Mouse (Mus musculus) cerebellum, adult (tissue): ENCODE measurements around the gene Clybl.
A peak's percentile ranks its signal among the peaks of the same experiment; 100 is the strongest.

Source experiments
- ATAC-seq: cut with Nextera tagmentation; 2 replicates; pipeline ENCODE4 v1.9.2; 2017; ENCODE audit warnings: mild to moderate bottlenecking, moderate library complexity, mixed read lengths; ENCODE audit not compliant: insufficient number of reproducible peaks, low FRiP score, low TSS enrichment

The Clybl gene

DNA sequence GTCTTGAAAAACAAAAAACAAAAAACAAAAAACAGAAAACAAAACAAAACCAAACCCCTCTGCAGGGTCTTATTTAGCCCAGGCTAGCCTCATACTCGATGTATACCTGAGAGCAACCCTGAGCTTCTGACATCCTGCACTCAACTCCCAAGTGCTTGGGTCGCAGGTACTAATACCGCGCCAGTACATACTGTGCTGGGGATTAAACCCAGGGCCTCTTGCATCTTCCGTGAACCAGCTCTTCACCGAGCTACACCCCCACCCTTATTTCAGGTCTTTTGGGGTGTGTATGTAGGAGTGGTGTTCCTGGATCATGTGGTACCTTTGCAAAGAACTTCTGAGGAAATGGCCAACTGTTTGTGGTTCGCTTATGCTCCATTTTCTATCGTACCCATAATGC, 13.1 kb downstream of the Clybl start:
- ATAC-seq: no peak

DNA sequence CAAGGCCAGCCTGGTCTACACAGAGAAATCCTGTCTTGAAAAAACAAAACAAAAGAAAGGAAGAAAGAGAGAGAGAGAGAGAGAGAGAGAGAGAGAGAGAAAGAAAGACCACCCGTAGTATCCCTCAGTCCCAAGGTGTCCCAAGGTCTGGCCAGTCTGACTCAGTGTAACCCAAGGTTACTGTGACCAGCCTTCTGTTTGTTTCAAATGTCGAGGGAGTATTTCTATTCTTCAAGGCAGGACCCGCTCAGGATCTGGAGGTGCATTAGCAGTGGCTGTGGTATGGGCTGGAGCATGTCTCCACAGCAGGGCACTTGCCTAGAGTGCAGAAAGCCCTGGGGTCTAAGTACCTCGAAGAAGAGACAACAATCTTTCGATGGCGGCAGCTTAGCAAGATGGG, 15.3 kb downstream of the Clybl start:
- ATAC-seq: no peak

DNA sequence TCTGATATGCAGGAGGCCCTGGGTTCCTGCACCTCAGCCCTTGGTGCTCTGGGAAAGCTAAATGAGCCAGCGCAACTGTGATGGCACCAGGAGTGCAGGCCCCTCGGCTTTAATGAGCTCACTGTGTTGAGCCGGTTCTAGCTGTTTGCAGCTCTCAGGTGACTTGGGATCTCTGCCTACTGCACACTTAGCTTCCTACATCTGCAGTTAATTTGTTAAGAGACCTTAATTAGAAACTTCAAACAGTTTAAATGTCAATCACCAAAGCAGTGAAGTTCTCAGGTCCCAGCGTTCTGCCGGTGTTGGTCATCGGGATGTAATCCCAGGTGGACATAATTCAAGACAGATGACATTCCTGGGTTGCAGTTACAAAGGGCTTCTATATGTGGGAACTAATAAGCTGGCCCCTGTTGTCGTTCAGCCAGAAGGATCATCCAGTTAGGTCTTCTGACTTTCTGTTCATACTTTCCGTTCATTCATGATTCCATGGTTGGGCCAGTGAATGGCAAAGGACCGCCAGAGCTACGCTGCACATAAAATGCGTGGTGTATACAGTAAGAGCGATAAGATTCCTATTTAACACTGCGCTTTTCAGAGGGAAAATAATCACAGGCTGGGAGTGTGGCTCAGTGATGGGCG, 18.9 kb downstream of the Clybl start:
- no peak for ATAC-seq

DNA sequence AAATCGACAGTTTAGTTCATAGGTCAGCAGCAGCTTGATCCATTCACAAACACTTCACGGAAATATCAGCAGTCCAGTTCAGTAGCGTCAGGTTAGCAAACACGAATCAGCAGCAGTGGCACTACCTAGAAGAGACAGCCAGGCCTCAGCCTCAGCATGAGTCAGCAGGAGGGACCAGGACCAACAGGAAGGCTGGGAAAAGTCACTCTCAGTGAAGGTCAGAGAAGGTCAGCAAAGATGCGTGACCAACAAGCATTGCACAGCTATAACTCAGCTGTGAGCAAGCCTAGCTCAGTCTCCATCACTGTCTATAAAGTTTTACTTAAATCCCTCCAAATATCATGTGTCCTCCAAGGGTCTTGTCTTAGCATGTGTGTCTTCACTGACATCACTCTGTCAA, 27.7 kb downstream of the Clybl start:
- ATAC-seq: no peak

DNA sequence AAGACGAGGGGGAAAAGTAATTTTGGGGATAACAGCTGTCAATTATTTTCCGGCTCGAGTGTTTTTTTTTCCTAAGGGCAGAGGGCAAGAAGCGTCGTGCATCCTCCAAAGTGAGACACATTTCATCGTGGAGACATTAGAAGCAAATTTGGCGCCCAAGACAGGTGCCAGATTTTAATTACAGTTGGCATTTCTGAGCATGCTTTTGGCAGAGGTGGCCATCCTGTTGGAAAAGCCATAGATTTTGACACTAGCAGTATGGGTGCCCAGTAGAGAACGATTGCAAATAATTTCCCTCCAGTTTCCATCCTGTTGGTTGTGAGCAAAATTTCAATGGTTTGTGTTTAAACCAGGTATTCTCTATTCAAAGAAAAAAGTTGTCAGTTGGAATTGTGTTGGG, 32.1 kb downstream of the Clybl start:
- ATAC-seq: peak; percentile 61; the same call in 1 of the 2 replicates

DNA sequence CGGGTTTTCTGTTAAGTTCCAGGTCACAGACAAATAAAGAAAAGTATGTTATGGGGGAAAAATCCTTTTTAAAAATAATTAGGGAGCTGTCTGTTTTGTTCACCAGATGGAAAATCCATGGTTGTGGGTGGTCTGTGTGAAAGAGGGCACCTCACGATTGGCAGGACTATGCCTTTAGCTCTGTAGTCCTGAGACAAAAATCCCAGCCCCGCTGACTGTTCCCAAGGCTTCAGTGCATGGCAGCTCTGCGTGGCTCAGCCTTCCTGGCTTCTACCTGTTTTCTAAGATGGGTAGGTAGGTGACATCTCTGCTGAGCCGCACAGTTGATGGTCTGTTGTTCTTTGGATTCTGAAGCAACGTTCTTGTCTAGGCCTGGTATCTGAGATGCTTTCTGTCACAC, 32.6 kb downstream of the Clybl start:
- no peak for ATAC-seq

DNA sequence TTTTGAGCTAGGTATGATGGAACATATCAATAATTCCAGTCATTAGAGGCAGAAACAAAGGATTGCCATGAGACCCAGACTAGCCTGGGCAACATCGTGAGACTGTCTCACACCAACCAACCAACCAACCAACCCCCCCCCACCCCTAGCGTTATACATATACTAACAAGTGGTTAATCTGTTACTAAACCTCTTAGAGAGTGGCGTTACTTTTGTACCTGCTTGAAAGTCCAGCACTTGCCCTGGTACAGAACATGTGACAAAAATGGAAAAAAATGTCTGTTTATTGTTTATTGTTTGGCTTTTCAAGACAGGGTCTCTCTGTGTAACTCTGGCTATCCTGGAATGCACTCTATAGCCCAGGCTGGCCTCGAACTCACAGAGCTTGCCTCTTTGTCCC, 35.7 kb downstream of the Clybl start:
- ATAC-seq: no peak

DNA sequence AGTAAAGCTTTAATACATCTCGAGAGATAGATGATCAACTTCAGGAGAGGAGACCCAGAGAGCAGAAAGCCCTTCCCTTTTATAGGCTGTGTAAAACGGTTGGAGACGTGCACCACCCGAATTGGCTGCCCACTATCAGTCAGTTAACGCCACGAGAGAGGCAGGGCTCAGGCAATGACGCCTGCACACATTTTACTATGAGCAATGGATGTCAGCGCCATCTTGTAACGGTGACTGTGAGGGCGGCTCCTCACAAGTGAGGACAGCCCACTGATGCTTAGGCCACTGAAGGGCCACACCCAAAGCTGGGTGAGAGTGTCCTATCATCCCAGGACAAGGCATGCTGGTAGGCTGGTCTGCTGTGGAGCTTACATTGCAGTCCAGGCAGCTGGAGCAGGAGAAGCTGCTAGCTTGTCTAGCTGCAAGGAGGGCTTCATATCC, 41.5 kb downstream of the Clybl start:
- no peak for ATAC-seq

DNA sequence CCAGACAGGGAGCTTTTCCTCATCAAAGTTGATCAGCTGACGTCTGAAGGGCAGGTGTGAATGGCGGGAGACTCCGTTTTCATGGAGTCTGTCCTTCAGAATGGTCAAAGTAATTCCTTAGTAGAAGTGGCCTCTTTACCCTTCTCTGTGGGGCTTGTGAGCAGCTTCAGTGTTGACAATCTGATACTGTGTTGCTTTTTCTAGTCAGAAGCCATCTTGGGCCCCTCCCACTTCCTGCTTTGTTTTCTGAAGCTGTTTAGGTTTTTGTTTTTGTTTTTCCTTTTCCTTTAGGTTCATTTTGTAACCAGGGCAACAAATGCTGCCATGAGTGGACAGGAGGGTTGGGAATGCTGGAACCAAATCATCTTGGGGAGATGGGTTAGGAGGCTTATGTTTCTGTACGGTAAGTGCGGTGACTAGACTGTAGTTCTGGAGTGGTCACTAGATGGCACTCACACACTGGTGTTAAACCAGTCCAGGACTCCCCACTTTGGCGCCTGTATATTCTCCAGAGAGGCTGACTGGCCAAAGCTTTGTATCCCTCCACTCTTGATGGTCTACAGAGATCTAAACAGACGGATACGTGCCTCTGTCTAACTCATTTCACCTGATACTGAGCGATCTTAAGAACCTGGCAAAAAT, 42.1 kb downstream of the Clybl start:
- peak; percentile 77 for ATAC-seq

DNA sequence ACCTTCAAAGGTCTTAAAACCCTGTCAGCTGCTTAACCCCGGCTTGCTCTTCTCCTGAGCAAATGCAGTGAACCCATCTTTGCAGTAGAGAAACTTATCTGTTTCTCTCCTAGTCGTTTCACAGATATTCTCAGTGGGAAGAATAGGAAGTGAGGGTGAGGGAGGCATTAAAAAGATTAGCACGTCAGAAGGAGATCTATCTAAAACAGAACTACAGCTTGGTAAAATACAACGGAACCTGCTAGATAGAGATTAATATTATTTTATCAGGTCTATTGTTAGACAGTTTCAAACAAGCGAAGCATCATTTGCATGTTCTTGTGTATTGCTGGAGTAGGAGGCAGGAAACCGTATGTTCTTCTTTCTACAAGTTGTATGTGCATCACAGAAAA, 42.6 kb downstream of the Clybl start:
- no peak for ATAC-seq

DNA sequence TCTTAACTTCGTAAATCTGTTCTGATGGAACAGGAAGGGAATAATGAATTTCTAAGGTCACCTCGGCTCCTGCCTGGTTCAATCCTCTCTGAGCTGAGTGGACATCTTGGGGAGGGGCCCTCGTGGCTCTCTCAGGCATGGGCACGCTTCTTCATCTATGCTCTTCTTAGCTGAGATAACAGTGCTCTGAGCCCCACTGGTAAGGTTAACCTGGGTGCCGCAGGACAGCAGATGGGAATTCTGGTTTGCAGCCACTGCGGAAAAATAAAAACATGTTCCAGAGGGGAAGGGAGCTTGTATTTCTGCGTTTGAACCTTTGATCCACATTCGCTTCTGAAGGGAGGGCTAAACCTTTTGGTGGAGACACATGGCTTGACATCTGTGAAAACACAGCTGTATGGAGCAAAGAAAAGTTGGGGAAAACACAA, 43.0 kb downstream of the Clybl start:
- ATAC-seq: 0 out of 2 replicates have a peak, but pooled peaks have one; percentile 13

DNA sequence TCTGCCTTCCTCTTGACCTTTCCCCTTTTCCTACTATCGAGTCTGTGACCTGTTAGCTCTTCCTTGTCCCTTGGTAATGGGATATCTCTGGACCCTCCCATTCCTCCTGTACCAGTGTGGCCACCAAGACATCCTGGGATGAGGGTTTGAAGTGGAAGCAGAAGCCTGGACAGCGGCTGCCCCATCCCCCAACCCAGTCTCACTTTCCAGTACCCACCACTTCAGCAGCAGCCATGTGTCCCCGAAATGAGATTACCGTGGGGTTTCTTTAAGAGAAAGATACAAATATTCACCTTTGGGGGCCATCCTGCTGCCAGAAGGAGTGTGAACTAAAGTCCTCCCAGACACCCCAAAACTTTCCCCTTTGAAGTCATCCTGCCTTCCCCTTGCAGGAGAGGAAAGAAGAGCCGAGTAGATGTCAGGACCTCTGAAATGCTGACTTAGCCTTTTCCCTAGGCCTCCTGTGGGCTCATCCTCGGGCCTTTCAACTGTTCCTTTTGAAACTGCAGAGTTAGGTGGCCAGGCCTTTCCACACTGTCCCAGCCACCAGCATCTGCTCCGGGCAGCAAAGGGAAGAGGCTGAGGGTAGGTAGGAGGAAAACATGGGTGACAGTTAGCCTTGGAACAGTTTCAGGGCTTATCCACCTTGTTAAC, 44.1 kb downstream of the Clybl start:
- ATAC-seq: no peak

DNA sequence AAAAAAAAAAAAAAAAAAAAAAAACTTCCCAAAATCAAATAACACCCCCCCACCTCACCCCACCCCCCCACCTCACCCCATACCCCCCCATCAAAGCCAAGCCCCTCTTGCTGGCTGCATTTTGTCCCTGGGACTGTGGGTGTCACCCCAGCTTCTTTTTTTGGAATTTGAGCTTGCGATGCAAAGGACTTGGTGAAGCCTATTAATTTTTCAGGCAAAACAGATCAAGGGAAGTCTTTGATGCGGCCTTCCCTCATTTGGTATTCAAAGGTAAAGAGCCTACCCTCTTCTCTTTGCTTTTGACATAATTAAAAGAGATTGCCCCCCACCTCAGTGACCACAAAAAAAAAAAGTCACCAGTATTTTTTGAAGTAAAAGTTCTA, 44.6 kb downstream of the Clybl start:
- no peak for ATAC-seq

DNA sequence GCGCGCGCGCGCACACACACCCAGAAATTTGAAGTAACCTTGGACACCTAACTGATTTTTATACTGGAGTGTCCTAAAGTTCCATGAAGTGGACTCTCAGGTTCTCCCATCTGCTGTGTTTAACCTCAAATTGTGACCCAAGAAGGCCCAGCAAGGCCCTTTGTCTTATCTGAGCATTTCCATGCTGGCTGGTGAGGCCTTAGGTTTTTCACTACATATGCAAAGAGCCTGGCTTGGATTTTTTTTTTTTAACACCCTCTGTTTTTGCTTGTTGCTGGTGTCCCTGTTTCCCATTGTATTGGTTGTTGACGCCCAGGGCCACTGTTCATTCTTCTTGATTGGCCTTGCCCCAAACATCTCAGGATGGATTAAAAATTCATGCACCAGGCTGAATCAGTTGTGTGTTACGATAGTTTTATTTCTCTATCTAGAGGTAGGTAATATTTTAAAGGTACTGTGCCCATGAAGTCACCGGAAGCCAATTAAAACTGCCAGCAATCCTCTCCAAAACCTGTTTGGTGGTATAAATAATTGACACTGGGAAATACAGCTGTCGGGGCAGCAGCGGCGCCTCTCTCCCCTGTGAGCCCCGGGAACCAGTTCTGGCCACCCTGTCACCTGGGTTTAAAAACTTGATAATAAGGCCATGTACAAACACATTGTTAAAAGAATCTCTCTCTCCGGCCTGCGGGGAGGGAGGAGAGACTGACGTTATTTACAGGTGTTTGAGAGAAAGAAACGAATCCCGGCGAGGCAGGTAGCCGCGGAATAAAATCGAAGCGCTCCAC, 45.4 kb downstream of the Clybl start:
- ATAC-seq: no peak

DNA sequence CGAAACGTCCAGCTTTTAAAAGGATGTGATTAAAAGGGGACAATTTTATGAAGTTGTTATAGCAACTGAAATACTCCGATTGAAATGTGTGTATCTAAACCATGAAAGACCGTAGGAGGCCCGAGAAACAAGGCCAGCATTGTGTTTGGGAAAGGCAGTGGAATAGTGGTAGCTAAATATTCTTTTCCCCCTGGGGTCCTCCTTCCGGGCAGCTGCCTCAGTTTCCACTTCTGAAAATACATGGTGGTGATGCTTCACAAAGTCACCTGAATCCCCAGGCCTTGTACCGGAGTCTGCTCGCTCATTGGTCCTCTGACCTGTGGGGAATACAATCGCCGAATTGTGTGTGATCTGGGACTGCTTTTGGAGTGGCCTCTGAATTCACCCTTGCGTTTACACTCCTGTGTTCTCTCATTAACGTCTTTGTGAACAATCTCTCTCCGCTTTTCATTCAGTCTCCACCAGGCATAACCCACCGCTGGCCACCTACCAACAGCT, 46.0 kb downstream of the Clybl start:
- ATAC-seq: no peak

DNA sequence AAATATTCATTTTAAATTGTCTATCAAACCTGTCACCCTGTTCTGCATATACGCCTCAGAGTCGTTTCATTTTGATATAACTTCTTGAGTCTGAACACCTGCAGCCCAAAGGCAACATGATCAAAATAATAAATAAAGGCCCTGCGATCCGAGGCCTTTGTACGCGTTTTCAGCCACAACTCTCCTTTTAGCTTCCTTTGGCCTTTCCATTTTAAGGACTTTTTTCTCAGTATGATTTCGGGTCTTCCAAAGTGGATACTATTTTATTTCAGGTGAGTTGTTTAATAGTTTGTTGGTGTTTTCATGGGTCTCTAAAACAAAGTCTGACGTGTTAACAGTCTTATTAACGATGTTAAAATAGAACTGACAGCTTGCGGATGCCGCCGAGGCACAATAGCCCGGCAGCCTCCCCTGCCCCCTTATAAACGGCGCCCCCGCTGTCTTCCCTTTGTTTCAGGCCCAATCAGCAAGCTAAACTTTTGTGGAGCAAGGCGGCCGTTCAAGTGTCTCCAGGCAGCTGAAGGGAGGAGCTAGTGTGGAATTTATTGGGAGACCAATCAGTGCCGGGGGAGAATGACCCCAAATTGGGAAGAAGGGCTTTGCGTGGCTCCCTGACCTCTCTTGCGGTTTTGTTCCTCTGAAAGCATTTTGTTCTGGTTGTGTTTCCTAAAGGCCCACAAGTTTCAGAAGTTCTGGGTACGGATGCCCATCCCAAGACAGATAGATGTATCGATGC, 47.5 kb downstream of the Clybl start:
- ATAC-seq: no peak

DNA sequence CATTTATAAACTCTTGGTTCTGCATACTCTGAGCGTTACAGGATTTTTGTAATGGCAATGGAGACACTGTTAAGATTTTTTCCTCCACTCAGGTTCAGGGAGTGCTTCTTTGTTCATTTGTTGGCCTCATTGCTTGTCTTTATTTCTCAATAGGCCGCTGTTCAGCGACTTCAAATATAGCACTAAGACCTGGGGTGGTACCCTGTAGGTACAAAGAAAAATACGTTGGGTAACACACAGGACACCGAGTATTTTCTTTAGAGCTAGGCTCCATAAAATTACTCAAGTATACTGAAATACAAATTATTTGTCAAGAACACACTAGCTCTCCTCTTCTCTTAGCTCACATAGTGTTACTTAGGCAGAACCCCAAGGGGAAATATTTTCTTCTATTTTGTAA, 48.5 kb downstream of the Clybl start:
- ATAC-seq: no peak

DNA sequence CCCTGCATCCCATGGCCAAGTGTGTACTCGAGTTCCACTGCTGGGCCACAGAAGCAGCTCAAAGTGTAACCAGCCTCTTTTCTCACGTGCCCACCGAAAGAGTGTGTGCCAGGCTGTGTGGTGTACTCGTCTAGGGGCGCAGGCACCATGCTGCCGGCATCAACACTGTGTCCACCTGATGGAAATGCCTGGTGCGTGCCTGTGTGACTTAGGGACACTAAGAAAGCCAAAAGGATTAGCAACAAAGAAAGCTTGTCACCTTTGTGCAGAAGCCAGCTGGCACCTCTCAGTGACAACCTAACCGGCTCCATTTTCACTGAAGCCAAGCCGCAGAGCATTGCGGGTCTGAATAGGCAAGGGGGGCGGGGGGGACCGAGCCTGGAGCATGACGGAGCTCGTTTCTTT, 49.1 kb downstream of the Clybl start:
- ATAC-seq: peak; percentile 53; the same call in 1 of the 2 replicates

DNA sequence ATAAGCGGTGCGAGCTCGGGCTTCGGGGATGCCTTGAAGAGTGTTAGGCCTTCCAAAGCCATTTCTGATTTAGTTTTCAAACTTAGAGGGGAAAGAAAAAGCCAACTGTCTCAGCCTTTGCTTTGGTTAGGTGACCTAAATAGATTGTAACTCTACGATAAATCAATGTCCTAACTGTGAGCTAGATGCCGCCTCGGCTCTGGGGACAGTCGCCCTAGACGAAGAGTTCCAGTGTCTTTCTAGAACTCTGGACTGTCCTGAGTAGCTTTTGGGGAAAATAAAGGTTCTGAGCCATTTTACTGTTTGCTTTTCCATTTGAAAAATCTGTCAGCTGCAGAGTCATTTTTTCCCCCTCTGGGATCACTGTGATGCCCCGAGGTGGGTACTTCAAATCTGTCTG, 49.6 kb downstream of the Clybl start:
- ATAC-seq: no peak

DNA sequence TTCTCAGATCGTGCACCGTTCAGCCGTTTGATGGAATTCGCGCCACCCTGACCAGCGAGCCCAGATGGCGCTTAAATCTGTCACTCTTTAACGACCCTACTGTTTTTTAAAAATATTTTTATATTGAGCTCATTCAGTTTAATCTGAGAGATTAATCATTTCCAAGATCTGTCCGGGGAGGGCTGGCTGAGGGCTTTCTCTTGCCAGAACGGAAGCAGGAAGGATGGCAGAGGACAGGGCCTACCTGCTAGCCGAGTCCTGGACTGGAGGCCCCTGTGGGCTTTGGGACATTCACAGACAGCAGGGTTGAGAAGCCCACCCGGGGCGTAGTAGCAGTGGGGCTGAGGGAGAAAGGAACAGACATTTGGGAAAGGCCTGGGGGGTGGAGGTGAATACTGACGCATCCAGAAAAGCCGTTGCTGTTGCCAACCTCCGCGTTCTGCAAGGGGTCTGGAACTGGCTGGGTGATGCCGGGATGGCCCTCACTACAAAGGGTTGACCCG, 51.8 kb downstream of the Clybl start:
- ATAC-seq: peak; percentile 62
